Mouse (Mus musculus): Measurements from ENCODE around the gene Trpm1. TPM values are rescaled to one million over a fixed set of nuclear protein-coding genes. Genes with fewer than 3 reads are reported as not detected.
A peak's percentile ranks its signal among the peaks of the same experiment; 100 is the strongest.

Gene Trpm1
- total RNA-seq, 2 experiments from 2014 or later, result 0.44 to 1.4 TPM

GRCm38 (mm10) chr7:64286566-64286965, 132.9 kb downstream of the Trpm1 start:
- no peak for DNase-seq (ENCODE audit: low spot score in 2 of 2)

- peak; percentile 99 for DNase-seq (ENCODE audit: low spot score in 2 of 2)
Observed at GRCm38 (mm10) chr7:64287414-64288091, 133.9 kb downstream of the Trpm1 start, which contains the start of gene Mtmr10. Gene Mtmr10 (plus strand): TSS chr7:64287653.

GRCm38 (mm10) chr7:64289416-64289815, 135.8 kb downstream of the Trpm1 start:
- DNase-seq (ENCODE audit: low spot score in 2 of 2), result no peak

- no peak for DNase-seq (ENCODE audit: low spot score in 2 of 2)
Observed at GRCm38 (mm10) chr7:64290431-64290830, 136.8 kb downstream of the Trpm1 start.

- no peak for DNase-seq (ENCODE audit: low spot score in 2 of 2)
Observed at GRCm38 (mm10) chr7:64291722-64292121, 138.1 kb downstream of the Trpm1 start.

- DNase-seq (ENCODE audit: low spot score in 2 of 2), result no peak
Observed at GRCm38 (mm10) chr7:64296286-64297010, 142.8 kb downstream of the Trpm1 start.

GRCm38 (mm10) chr7:64310241-64310640, 156.6 kb downstream of the Trpm1 start:
- DNase-seq (ENCODE audit: low spot score in 2 of 2), result no peak

GRCm38 (mm10) chr7:64310756-64311155, 157.1 kb downstream of the Trpm1 start:
- no peak for DNase-seq (ENCODE audit: low spot score in 2 of 2)

- no peak for DNase-seq (ENCODE audit: low spot score in 2 of 2)
Observed at GRCm38 (mm10) chr7:64312811-64313210, 159.2 kb downstream of the Trpm1 start.

Small RNA genes lying within 50 kb of the gene (microRNA-seq; reads per million reads assigned to microRNA genes)
- gene Mir211, result 9.9 reads per million, percentile 27 among the genes with 10 or more reads in this experiment
- gene Mir6416, result not detected

Other genes starting within 250 kb of the Trpm1 start
- gene E030018B13Rik, start 237.0 kb upstream of the Trpm1 start, total RNA-seq (2021), result not detected
- gene Klf13, start 214.9 kb upstream of the Trpm1 start, total RNA-seq (2021), result 10 to 100 TPM; 41.3 to 46.0 TPM
- gene Mtmr10, start 133.8 kb downstream of the Trpm1 start, total RNA-seq (2021), result 10 to 100 TPM; 17.4 to 18.5 TPM
- 10 to 100 TPM in 1 of 2 experiments, 1 to 10 TPM in 1; 8.0 to 10.3 TPM for gene Fan1, start 220.3 kb downstream of the Trpm1 start, total RNA-seq (2021)
- gene Mphosph10, start 238.4 kb downstream of the Trpm1 start, total RNA-seq (2021), result 10 to 100 TPM; 19.7 to 21.3 TPM
- gene Mcee, start 238.8 kb downstream of the Trpm1 start, total RNA-seq (2021), result 10 to 100 TPM; 49.3 to 51.1 TPM